Mouse (Mus musculus) bone marrow, adult 2 months (tissue): ENCODE measurements around the gene Nox3.

Source experiments
- CTCF ChIP-seq: fragments of 200-500 bp; IDR thresholded peaks from 2 replicates; pipeline ENCODE4 v1.5.1; 2011; ENCODE audit warnings: low read length, control low read depth; ENCODE audit not compliant: control insufficient read depth, insufficient read depth
- POLR2A ChIP-seq: fragments of 200-500 bp; IDR thresholded peaks from 2 replicates; pipeline ENCODE4 v1.6.1; 2011; ENCODE audit warnings: low read depth, mild to moderate bottlenecking, control low read depth, low read length, borderline replicate concordance; ENCODE audit not compliant: control insufficient read depth

DNA sequence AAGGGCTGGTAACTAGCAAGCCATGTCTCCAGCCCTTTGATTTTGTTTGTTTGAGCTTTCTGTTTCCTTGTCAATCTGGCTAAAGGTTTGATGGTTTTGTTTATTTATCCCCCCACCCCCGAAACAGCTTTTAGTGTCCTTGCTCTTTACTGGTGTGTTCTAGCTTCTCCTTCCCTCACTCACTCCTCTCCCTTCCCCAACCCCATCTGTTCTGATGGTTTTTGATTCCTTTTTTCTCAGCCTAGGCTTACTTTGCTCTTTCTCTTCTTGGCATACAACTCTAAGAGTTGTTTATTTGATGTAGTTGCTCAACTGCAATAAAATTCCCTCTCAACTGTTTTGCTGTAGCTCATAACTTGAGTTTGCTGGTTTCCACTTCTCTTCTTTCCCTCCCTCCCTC lies 80.5 kb downstream of the Nox3 start:
- TF ChIP-seq CTCF (no peak), POLR2A (no peak)
